Mouse (Mus musculus) embryonic facial prominence, embryonic 10.5 days (tissue): ENCODE data around the gene Dus3l. TPM values are rescaled to one million over a fixed set of nuclear protein-coding genes. Genes with fewer than 3 reads are reported as not detected.

Experiments used
- DNase-seq: peaks from one replicate; pipeline ENCODE4 v3.0.0-alpha.2; 2017; ENCODE audit warnings: low spot score
- H3K27ac ChIP-seq: fragments of 300-500 bp; sonication (generic); replicated peaks from 2 replicates; pipeline ENCODE4 v1.5.1; 2016; ENCODE audit warnings: mild to moderate bottlenecking
- H3K27me3 ChIP-seq: fragments of 300-500 bp; sonication (generic); replicated peaks from 2 replicates; pipeline ENCODE4 v1.6.1; 2016; ENCODE audit warnings: low read depth, mild to moderate bottlenecking; ENCODE audit not compliant: poor library complexity, severe bottlenecking
- H3K36me3 ChIP-seq: fragments of 300-500 bp; sonication (generic); replicated peaks from 2 replicates; pipeline ENCODE4 v1.6.1; 2016; ENCODE audit warnings: mild to moderate bottlenecking, moderate library complexity
- H3K4me1 ChIP-seq: fragments of 300-500 bp; sonication (generic); 2 replicates; pipeline ENCODE4 v1.6.1; 2016
- H3K4me3 ChIP-seq: fragments of 300-500 bp; sonication (generic); 2 replicates; pipeline ENCODE4 v1.5.1; 2016; ENCODE audit warnings: mild to moderate bottlenecking, moderate library complexity
- H3K9me3 ChIP-seq: fragments of 300-500 bp; sonication (generic); 2 replicates; pipeline ENCODE4 v1.6.1; 2016; ENCODE audit warnings: mild to moderate bottlenecking
- WGBS: fragments of 180-500 bp; shearing (Covaris S2); methylation state at CpG from one replicate; pipeline ENCODE4 v1.1.7; 2016; 5-methylcytosine and 5-hydroxymethylcytosine counted together
- polyA plus RNA-seq: library from polyadenylated mRNA; unstranded; fragments of >200 nt; fragmentation: Nextera tagmentation; extraction: Ambion mirVana; gene quantifications from 2 replicates; pipeline ENCODE4 v1.2.1, GENCODE M21; 2016

The Dus3l gene
- polyA plus RNA-seq, 1 experiment from 2014 or later = 45.0 TPM

DNA sequence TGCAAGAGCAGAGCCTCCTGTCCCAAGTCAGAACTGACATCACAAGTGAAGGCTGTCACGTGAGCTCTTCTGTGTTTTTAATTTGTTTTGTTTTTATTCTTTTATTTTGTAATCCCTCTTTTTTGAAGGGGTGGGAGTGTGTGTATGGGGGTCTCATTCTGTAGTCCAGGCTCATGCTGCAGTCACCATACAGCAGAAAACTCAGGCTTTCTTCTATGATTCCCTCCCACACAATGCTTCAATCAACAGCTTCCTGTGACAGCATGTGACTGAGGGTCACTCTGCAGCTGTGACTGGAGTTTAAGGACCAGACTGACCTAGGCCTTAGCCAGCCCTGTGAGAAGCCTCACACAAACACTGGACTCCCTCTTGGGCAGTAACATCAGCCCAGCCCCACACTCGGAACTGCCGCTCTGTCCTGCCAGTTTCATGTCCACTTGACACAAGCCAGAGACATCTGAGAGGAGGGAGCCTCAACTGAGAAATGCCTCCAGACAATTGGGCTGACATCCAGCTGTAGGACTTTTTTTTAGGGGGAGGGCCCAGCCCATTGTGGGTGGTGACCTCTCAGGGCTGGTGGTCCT lies 14.3 kb downstream of the Dus3l start:
- H3K36me3 ChIP-seq = peaks cover 16% of the 10 kb centered on the region

DNA sequence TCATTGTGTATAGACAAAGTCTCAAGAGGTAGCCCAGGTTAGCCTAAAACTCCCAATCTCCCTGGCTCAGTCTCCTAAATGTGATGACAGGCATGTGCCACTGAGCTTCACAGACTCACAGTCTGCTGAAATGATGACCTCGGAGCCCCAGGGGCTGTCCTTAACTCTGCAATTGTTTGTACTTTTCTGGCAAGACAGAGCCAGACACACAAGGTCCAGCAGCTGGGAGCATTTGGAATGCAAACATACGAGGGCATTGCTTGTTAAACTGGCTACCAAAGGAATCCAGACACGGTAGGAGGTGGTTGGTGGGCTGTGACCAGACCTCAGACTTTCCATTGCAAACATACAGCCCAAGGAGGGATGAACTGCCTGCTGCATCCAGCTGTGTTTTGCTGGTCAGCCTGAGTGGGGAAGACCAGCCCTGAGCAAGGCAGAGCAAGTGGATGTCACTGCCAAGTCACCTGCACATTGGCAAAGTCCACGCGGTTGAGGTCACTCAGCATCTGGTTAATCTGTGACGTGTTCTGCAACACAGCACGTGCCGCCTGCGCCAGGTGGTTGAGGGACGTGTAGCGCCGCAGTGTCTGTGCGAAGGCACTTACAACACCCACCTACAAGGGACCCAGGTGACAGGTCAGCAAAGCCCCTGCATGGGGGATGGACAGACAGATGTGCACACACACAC lies 15.9 kb downstream of the Dus3l start:
- H3K4me1 ChIP-seq = peaks cover 19% of the 10 kb centered on the region
- no peak overlapping the region for H3K27ac ChIP-seq
- H3K4me3 ChIP-seq = no peak overlapping the region
- H3K27me3 ChIP-seq = no peaks in the 10 kb centered on the region
- DNase-seq = no peak
- peaks cover 20% of the 10 kb centered on the region for H3K36me3 ChIP-seq
- WGBS = 85% methylated on average over 13 of the region's 13 CpGs
- H3K9me3 ChIP-seq = peaks cover 8% of the 10 kb centered on the region; the same call in 1 of the 2 replicates

More for the DNA sequence above, 14.3 kb downstream of the Dus3l start:
- Histone ChIP-seq H3K27ac (0 out of 2 replicates have a peak overlapping the region, but pooled peaks have one; percentile 16), H3K4me1 (peaks cover 19% of the 10 kb centered on the region), H3K9me3 (peaks cover 8% of the 10 kb centered on the region; the same call in 1 of the 2 replicates), H3K27me3 (no peaks in the 10 kb centered on the region), H3K4me3 (no peak overlapping the region)
- peak; percentile 26 for DNase-seq
- 46% methylated on average over 3 of the region's 3 CpGs for WGBS

DNA sequence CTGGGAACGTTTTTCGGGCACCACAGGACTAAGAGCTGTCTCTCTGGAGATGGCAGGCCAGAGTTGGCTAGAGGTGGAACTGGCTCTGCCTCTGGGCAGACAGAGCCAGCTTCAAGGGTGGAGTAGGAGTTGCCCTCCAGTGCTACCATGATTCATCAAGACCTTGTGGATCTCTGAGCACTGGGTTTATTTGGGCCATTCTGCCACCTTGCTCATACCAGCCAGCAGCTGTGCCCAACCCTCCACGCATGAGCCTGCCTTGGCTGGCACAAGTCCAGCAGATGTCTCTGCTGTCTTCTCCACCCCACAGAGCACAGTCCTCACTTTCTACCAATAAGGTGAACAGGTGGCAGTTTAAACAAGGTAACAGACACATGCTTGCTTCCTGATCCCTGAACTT lies 24.3 kb downstream of the Dus3l start:
- H3K36me3 ChIP-seq = peaks cover 4% of the 10 kb centered on the region; the same call in 1 of the 2 replicates
- 84% methylated on average over 3 of the region's 3 CpGs for WGBS
- no peak overlapping the region for H3K4me3 ChIP-seq
- 0 out of 2 replicates have a peak overlapping the region, but pooled peaks have one; percentile 48 for H3K27ac ChIP-seq
- no peaks in the 10 kb centered on the region for H3K9me3 ChIP-seq
- H3K27me3 ChIP-seq = no peaks in the 10 kb centered on the region
- no peak for DNase-seq
- H3K4me1 ChIP-seq = peaks cover 8% of the 10 kb centered on the region

DNA sequence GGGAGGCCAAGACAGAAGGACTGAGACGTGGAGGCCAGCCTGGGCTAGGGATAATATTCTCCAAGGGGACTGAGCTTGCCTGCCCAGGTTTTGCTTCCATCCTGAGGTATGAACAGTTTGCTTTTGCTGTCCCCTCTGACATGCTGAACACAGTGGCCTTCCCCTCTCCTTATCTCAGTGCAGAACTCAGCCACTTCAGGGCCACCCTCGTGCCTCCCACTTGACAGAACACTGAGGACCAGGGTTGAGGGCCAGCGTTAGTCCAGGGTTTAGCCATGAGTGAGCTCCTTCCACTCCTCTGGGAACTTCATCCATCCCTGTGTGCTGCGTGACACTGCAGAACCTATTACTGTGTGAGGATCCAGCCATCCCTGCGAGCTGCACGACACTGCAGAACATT lies 24.7 kb downstream of the Dus3l start:
- WGBS = 90% methylated on average over 6 of the region's 6 CpGs
- no peaks in the 10 kb centered on the region for H3K9me3 ChIP-seq
- no peaks in the 10 kb centered on the region for H3K27me3 ChIP-seq
- H3K4me3 ChIP-seq = no peak overlapping the region
- H3K36me3 ChIP-seq = peaks cover 4% of the 10 kb centered on the region; the same call in 1 of the 2 replicates
- peaks cover 8% of the 10 kb centered on the region for H3K4me1 ChIP-seq
- no peak for DNase-seq
- no peak overlapping the region for H3K27ac ChIP-seq

DNA sequence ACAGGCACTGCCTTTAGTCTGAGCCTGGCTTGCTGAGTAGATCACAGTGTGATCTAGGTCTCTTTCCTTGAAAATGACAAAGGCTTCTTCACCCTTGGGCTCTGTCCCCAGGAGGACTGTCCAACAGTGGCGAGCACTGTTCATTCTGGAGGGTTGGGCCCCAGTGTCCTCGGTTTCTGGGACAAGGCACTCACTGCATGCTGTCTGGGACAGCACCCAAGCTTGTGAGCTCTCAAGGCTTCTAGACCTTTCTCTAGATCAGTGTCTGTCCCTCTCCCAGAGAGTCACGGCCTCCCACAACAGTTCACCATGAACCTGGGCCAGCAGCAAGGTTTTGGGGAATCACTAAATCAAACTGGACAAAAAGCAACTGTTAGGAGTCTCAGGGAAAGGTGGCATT lies 28.0 kb downstream of the Dus3l start:
- Histone ChIP-seq H3K4me1 (peaks cover 8% of the 10 kb centered on the region), H3K27ac (no peak overlapping the region), H3K27me3 (no peaks in the 10 kb centered on the region), H3K36me3 (no peaks in the 10 kb centered on the region), H3K9me3 (no peaks in the 10 kb centered on the region), H3K4me3 (no peak overlapping the region)
- 77% methylated on average over 3 of the region's 3 CpGs for WGBS
- DNase-seq = no peak

DNA sequence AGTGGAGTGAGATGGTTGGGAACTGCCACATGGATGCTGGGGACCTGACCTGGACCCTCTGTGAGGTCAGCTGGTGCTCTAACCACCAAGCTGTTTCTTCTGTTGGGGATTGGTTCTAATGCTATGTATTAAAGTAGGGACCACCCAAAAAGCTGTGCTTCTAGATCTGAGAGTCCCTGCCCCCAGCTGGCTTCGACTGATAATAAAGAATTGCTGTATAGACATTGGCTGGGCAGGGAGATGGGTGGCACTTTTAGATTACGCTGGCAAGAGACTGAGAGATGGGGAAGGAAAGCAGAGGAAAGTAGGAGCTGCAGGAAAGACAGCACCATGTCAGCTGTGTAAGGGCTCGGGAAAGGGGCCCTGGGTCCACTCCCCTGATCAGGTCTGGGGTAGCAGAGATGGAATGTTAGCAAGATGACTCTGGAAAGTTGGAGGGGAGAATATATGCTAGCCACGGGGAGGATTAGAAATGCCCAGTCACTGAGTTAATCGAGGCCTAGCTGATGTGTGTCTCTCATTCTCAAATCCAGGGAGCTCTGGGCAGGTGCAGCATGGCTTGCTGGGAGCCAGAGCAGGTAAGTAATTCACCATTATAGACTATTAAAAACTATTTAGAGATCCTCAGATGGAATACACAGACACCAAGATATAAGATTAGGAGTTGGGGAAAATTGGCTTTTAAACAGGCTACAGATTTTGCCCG lies 29.2 kb downstream of the Dus3l start:
- DNase-seq = no peak
- Histone ChIP-seq H3K4me1 (no peaks in the 10 kb centered on the region), H3K9me3 (no peaks in the 10 kb centered on the region), H3K36me3 (no peaks in the 10 kb centered on the region), H3K27ac (no peak overlapping the region), H3K27me3 (no peaks in the 10 kb centered on the region), H3K4me3 (no peak overlapping the region)
- 68% methylated on average over 6 of the region's 6 CpGs for WGBS

DNA sequence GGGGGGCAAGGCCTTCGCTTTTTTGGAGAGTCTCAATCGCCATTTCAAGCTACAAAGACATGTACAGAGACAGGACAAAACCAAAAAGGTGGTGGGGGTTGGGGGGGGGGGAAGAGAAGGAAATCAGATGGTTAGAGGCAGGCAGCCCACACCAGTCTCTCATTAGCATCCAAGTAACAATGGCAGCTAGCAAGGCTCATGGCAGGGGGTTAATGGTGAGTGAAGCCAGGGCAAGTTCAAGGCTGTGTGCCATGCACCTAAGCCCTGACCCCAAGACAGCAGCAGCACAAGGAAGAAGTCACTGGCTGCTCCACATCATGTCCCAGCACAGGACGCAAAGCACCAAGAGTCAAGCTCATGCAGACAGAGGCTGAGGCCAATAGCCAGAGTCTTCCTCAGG lies 34.7 kb downstream of the Dus3l start:
- Histone ChIP-seq H3K27ac (no peak overlapping the region), H3K4me1 (no peaks in the 10 kb centered on the region), H3K36me3 (peaks cover 5% of the 10 kb centered on the region; the same call in 1 of the 2 replicates), H3K4me3 (no peak overlapping the region), H3K27me3 (no peaks in the 10 kb centered on the region), H3K9me3 (no peaks in the 10 kb centered on the region)
- WGBS = 85% methylated on average over 3 of the region's 3 CpGs
- no peak for DNase-seq

DNA sequence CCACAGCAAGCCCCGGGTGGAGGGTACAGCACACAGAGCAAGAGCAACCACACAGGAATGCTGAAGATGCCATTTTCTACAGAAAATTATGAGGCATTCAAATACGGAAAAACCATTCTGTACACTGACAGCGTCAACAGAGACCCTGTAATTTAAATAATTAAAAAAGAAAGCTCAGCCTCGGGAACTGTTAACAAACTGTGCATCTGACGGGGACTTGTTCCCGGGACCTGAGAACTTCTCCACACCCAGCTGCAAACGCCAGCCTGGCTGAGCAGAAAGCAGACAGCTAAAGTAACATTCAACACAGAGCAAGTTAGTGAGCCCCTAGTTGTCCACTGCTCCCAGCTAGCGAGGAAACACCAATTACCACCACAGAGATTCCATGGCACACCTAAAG lies 37.5 kb downstream of the Dus3l start:
- Histone ChIP-seq H3K27me3 (peaks cover 3% of the 10 kb centered on the region; the same call in 1 of the 2 replicates), H3K4me1 (no peaks in the 10 kb centered on the region), H3K36me3 (peaks cover 5% of the 10 kb centered on the region; the same call in 1 of the 2 replicates), H3K9me3 (no peaks in the 10 kb centered on the region), H3K27ac (no peak overlapping the region), H3K4me3 (no peak overlapping the region)
- WGBS = 78% methylated on average over 8 of the region's 8 CpGs
- no peak for DNase-seq

DNA sequence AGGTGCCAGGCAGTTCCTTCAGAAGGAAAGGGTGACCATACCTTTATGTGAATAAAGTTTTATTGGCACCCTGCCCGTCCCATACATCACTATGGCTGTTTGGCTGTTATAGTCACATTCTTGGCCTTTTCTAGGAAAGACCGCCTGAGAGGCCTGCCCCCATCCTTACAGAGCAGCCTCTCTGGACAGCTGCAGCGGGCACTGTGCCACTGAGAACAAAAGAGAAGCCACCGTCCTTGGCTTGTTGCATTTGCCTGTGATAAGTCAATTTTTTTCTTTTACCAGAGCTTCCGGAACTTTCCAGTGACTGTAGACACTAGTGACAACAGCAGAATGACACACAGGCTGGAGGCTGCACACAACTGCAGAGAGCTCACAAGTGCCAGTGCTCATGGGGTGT lies 40.4 kb downstream of the Dus3l start:
- no peak overlapping the region for H3K4me3 ChIP-seq
- H3K27ac ChIP-seq = no peak overlapping the region
- H3K27me3 ChIP-seq = peaks cover 22% of the 10 kb centered on the region
- H3K36me3 ChIP-seq = peaks cover 5% of the 10 kb centered on the region; the same call in 1 of the 2 replicates
- peaks cover 2% of the 10 kb centered on the region for H3K4me1 ChIP-seq
- H3K9me3 ChIP-seq = no peaks in the 10 kb centered on the region
- no peak for DNase-seq
- 83% methylated on average over 5 of the region's 5 CpGs for whole genome bisulfite sequencing

DNA sequence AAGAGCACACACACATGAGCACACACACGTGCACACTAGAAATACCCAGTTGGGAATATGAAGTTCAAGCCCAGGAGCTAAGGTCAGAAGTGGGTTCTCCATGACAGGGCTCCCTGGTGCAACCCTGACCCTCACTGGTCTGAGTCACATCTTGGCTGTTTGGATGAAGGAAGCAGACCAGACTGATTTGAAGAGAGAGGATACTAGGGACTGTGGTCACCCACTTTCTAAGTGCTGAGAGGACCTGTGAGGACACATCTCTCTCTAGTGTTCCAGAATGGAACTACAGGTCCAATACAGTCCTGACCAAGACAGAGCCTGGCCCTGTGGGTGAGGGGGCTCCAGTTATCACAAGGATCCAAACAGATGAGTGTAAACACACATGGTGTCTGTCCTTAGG lies 41.2 kb downstream of the Dus3l start:
- H3K4me1 ChIP-seq = peaks cover 10% of the 10 kb centered on the region
- peaks cover 5% of the 10 kb centered on the region; the same call in 1 of the 2 replicates for H3K36me3 ChIP-seq
- WGBS = 89% methylated on average over 1 of the region's 1 CpGs
- peaks cover 22% of the 10 kb centered on the region for H3K27me3 ChIP-seq
- no peak overlapping the region for H3K4me3 ChIP-seq
- no peak for DNase-seq
- H3K27ac ChIP-seq = no peak overlapping the region
- H3K9me3 ChIP-seq = no peaks in the 10 kb centered on the region

DNA sequence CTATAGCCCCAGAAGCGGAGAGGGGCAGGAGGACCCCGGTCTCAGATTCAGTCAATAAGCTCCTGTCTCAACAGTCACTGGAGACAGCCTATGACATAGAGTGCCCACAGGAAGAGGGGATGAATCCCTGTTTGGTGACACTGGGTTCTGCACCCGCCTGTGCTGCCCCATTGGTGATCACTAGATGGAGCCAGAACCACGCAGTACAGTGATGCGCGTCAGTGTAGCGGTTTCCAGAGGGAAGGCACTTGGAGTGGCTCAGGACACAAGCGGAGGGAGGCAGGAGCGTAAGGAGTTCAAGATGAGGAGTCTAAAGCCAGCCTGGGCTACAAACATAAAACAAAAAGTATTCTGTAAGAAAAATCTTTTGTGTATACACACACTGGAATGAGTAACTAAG lies 44.0 kb downstream of the Dus3l start:
- 10% methylated on average over 9 of the region's 9 CpGs for WGBS
- Histone ChIP-seq H3K27me3 (peaks cover 32% of the 10 kb centered on the region), H3K27ac (no peak overlapping the region), H3K9me3 (no peaks in the 10 kb centered on the region), H3K36me3 (no peaks in the 10 kb centered on the region), H3K4me3 (no peak overlapping the region), H3K4me1 (peaks cover 15% of the 10 kb centered on the region)
- peak; percentile 83 for DNase-seq

DNA sequence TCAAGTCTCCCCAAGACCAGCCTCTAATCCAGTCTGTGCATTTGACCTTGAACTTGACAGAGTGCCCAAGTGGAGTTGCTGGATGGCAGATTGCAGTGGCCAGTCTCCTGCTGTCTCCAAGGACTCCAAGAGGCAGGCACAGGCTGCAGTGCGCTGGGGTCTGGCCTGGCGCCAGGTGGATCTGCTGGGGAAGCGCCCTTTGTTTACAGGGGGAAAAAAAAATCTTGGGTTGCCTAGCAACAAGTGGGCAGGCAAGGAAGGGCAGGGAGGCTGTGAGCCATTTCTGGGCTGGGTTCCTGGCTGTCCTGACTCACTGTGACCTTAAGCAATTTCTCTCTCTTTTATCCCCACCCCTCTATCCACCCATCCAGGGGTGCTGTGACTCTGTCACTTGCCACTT lies 45.7 kb downstream of the Dus3l start:
- peaks cover 33% of the 10 kb centered on the region for H3K4me1 ChIP-seq
- peaks cover 37% of the 10 kb centered on the region for H3K27me3 ChIP-seq
- H3K27ac ChIP-seq = peak overlapping the region; percentile 57; the same call in 1 of the 2 replicates
- H3K4me3 ChIP-seq = no peak overlapping the region
- 12% methylated on average over 3 of the region's 3 CpGs for WGBS
- no peaks in the 10 kb centered on the region for H3K36me3 ChIP-seq
- peak; percentile 75 for DNase-seq
- no peaks in the 10 kb centered on the region for H3K9me3 ChIP-seq
